Mouse (Mus musculus) MEL (cell line): ENCODE measurements around the gene Lrrc56. TPM values are rescaled to one million over a fixed set of nuclear protein-coding genes. Genes with fewer than 3 reads are reported as not detected.

ENCODE experiments used
- DNase-seq: peaks from one replicate; pipeline ENCODE4 v3.0.0; 2011; ENCODE audit warnings: low read depth, low spot score
- H3K27ac ChIP-seq: 2 replicates; pipeline ENCODE4 v1.5.1; 2012; ENCODE audit warnings: low read depth, mild to moderate bottlenecking, control low read depth, low read length, moderate library complexity; ENCODE audit not compliant: control insufficient read depth
- H3K27me3 ChIP-seq, 2 experiments: fragments of 150-350 bp in 1 of 2; sonication (generic) in 1 of 2; 2 replicates each; pipeline ENCODE4 v1.6.1; 2012; ENCODE audit warnings: low read length in 2 of 2, mild to moderate bottlenecking in 2 of 2, improper control_type of control experiment in 1 of 2, moderate library complexity in 1 of 2; ENCODE audit not compliant: insufficient read depth in 2 of 2, control insufficient read depth in 1 of 2
- H3K36me3 ChIP-seq, 2 experiments: 2 replicates each; pipeline ENCODE4 v1.6.1; 2012 to 2014; ENCODE audit warnings: low read length in 2 of 2, improper control_type of control experiment in 1 of 2, inconsistent platforms in 1 of 2, mild to moderate bottlenecking in 1 of 2; ENCODE audit not compliant: insufficient read depth in 2 of 2, control insufficient read depth in 1 of 2
- H3K4me1 ChIP-seq, 2 experiments: fragments of 150-350 bp in 1 of 2; sonication (generic) in 1 of 2; 2 replicates each; pipeline ENCODE4 v1.6.1; 2012; ENCODE audit warnings: low read length in 2 of 2, improper control_type of control experiment in 1 of 2, mild to moderate bottlenecking in 1 of 2; ENCODE audit not compliant: insufficient read depth in 2 of 2, control insufficient read depth in 1 of 2
- H3K4me3 ChIP-seq, 2 experiments: fragments of 150-350 bp in 1 of 2; sonication (generic) in 1 of 2; 2 replicates each; pipeline ENCODE4 v1.5.1; 2012; ENCODE audit warnings: low read depth in 2 of 2, low read length in 2 of 2, mild to moderate bottlenecking in 2 of 2, moderate library complexity in 2 of 2, control low read depth in 1 of 2, improper control_type of control experiment in 1 of 2; ENCODE audit not compliant: control insufficient read depth in 1 of 2, insufficient read depth in 1 of 2
- H3K79me2 ChIP-seq: 2 replicates; pipeline ENCODE4 v1.6.1; 2012; ENCODE audit warnings: mild to moderate bottlenecking, low read length, moderate library complexity; ENCODE audit not compliant: control insufficient read depth, poor library complexity, insufficient read depth
- H3K9ac ChIP-seq: 2 replicates; pipeline ENCODE4 v1.6.1; 2012; ENCODE audit warnings: low read depth, mild to moderate bottlenecking, control low read depth, low read length, moderate library complexity; ENCODE audit not compliant: control insufficient read depth, poor library complexity, severe bottlenecking
- H3K9me3 ChIP-seq: fragments of 150-350 bp; sonication (generic); replicated peaks from 2 replicates; pipeline ENCODE4 v1.6.1; 2012; ENCODE audit warnings: mild to moderate bottlenecking, low read length, improper control_type of control experiment, moderate library complexity; ENCODE audit not compliant: insufficient read depth
- CHD2 ChIP-seq: IDR thresholded peaks from 2 replicates; pipeline ENCODE4 v1.6.1; 2011; ENCODE audit warnings: low read length, improper control_type of control experiment
- ELF1 ChIP-seq: IDR thresholded peaks from 2 replicates; pipeline ENCODE4 v1.6.1; 2014; ENCODE audit warnings: low read depth, mild to moderate bottlenecking, inconsistent platforms, low read length, improper control_type of control experiment, moderate library complexity
- GABPA ChIP-seq: IDR thresholded peaks from 2 replicates; pipeline ENCODE4 v1.6.1; 2012; ENCODE audit warnings: low read depth, mild to moderate bottlenecking, inconsistent platforms, low read length, improper control_type of control experiment, moderate library complexity
- HCFC1 ChIP-seq: IDR thresholded peaks from 2 replicates; pipeline ENCODE4 v1.6.1; 2012; ENCODE audit warnings: low read depth, mild to moderate bottlenecking, inconsistent platforms, low read length, improper control_type of control experiment, moderate library complexity
- JUND ChIP-seq: IDR thresholded peaks from 2 replicates; pipeline ENCODE4 v1.6.1; 2011; ENCODE audit warnings: low read depth, mild to moderate bottlenecking, improper control_type of control experiment, low read length
- MAX ChIP-seq: IDR thresholded peaks from 2 replicates; pipeline ENCODE4 v1.6.1; 2011; ENCODE audit warnings: low read length, improper control_type of control experiment
- MAZ ChIP-seq: IDR thresholded peaks from 2 replicates; pipeline ENCODE4 v1.6.1; 2012; ENCODE audit warnings: low read depth, mild to moderate bottlenecking, inconsistent platforms, low read length, improper control_type of control experiment
- MYB ChIP-seq: IDR thresholded peaks from 2 replicates; pipeline ENCODE4 v1.6.1; 2011; ENCODE audit warnings: mild to moderate bottlenecking, low read depth, low read length, improper control_type of control experiment
- NELFE ChIP-seq: IDR thresholded peaks from 2 replicates; pipeline ENCODE4 v1.6.1; 2011; ENCODE audit warnings: low read depth, low read length, improper control_type of control experiment
- NRF1 ChIP-seq: IDR thresholded peaks from 2 replicates; pipeline ENCODE4 v1.6.1; 2014; ENCODE audit warnings: low read depth, mild to moderate bottlenecking, inconsistent platforms, low read length, improper control_type of control experiment, moderate library complexity; ENCODE audit not compliant: poor library complexity, insufficient read depth, severe bottlenecking
- POLR2A ChIP-seq, 2 experiments: IDR thresholded peaks; 2 replicates each; pipeline ENCODE4 v1.6.1; 2011 to 2012; ENCODE audit warnings: low read length in 2 of 2, mild to moderate bottlenecking in 2 of 2, control low read depth in 1 of 2, improper control_type of control experiment in 1 of 2, low read depth in 1 of 2, moderate library complexity in 1 of 2; ENCODE audit not compliant: control insufficient read depth in 1 of 2, insufficient read depth in 1 of 2, poor library complexity in 1 of 2
- POLR2AphosphoS2 ChIP-seq: IDR thresholded peaks from 2 replicates; pipeline ENCODE4 v1.6.1; 2011; ENCODE audit warnings: low read length, improper control_type of control experiment
- RAD21 ChIP-seq: IDR thresholded peaks from 2 replicates; pipeline ENCODE4 v1.6.1; 2011; ENCODE audit warnings: mild to moderate bottlenecking, low read depth, low read length, improper control_type of control experiment
- SIN3A ChIP-seq: IDR thresholded peaks from 2 replicates; pipeline ENCODE4 v1.6.1; 2012; ENCODE audit warnings: low read length, improper control_type of control experiment, inconsistent platforms
- SMC3 ChIP-seq: IDR thresholded peaks from 2 replicates; pipeline ENCODE4 v1.6.1; 2011; ENCODE audit warnings: low read depth, low read length, improper control_type of control experiment
- TBP ChIP-seq: IDR thresholded peaks from 2 replicates; pipeline ENCODE4 v1.8.0; 2011; ENCODE audit warnings: low read depth, low read length, improper control_type of control experiment
- TCF12 ChIP-seq: IDR thresholded peaks from 2 replicates; pipeline ENCODE4 v1.6.1; 2014; ENCODE audit warnings: low read depth, mild to moderate bottlenecking, inconsistent platforms, low read length, improper control_type of control experiment, moderate library complexity
- USF2 ChIP-seq, 2 experiments: IDR thresholded peaks; 2 replicates each; pipeline ENCODE4 v1.6.1; 2011 to 2012; ENCODE audit warnings: improper control_type of control experiment in 2 of 2, low read length in 2 of 2, borderline replicate concordance in 1 of 2, inconsistent platforms in 1 of 2, low read depth in 1 of 2, mild to moderate bottlenecking in 1 of 2; ENCODE audit not compliant: insufficient read depth in 1 of 2
- ZC3H11A ChIP-seq: IDR thresholded peaks from 2 replicates; pipeline ENCODE4 v1.6.1; 2012; ENCODE audit warnings: low read depth, mild to moderate bottlenecking, inconsistent platforms, low read length, improper control_type of control experiment
- ZMIZ1 ChIP-seq: IDR thresholded peaks from 2 replicates; pipeline ENCODE4 v1.6.1; 2012; ENCODE audit warnings: low read depth, mild to moderate bottlenecking, inconsistent platforms, low read length, improper control_type of control experiment, moderate library complexity
- ZNF384 ChIP-seq: IDR thresholded peaks from 2 replicates; pipeline ENCODE4 v1.6.1; 2012; ENCODE audit warnings: low read depth, mild to moderate bottlenecking, inconsistent platforms, low read length, improper control_type of control experiment
- polyA plus RNA-seq, 2 experiments: library from polyadenylated mRNA; stranded (reverse) in 1 of 2; unstranded in 1 of 2; fragments of >175 nt in 1 of 2; fragments of >200 nt in 1 of 2; gene quantifications; 2 replicates each; pipeline versions ENCODE4 v1.2.1 to v1.2.4; 2012; ENCODE audit warnings: low replicate concordance in 2 of 2, low read depth in 1 of 2; ENCODE audit not compliant: insufficient read length in 2 of 2, insufficient read depth in 1 of 2, missing spikeins in 1 of 2
- total RNA-seq: library from RNA; depleted of rRNA; stranded (reverse); fragments of 300-350 nt; gene quantifications from 2 replicates; pipeline ENCODE4 v1.2.3, GENCODE M21; 2012; rRNA removed

Gene Lrrc56
- total RNA-seq: 1.0 and 1.6 TPM in 2 replicates
- polyA plus RNA-seq: 1 to 10 TPM in 1 of 2 experiments, not detected in 1; 5.5 TPM

DNA sequence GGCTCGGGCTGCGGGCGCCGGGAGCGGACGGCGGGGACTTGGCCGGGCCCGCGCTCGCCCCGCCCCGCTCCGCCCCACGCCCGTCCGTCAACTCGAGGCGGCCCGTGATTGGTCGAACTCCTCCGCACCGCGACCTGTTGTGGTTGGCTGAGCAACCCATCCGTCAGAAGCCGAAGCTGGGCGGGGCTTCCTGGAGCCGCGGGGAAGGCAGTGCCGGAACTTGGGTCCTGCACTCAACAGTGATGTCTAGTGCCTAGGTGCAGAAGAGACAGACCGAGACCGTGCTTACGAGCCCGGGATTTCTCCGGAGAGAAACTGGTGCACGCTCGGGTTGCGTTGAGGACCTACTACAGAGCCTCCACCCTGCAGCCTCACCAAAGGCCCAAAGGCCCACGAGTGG, at the start of gene Lrrc56, which contains the start of gene Hras:
Gene Lrrc56, plus strand, starts transcription at position 210 of the 400 bp plus-strand sequence.
Gene Hras, minus strand, starts transcription at position 58 of the 400 bp plus-strand sequence.
- H3K27ac ChIP-seq: peak within 1 kb of the TSS; percentile 76
- H3K4me1 ChIP-seq: peaks cover 6 to 29% of the 10 kb centered on the region in 2 experiments; a peak in 3 of 4 replicates
- peak; percentile 99 for DNase-seq
- H3K9ac ChIP-seq: peak within 1 kb of the TSS; percentile 97
- no peaks in the 10 kb centered on the region for H3K27me3 ChIP-seq
- TF ChIP-seq SIN3A: peak; percentile 51; the same call in 1 of the 2 replicates
- peak; percentile 79 for TF ChIP-seq POLR2AphosphoS2
- TF ChIP-seq HCFC1: peak; percentile 71
- TF ChIP-seq USF2 (IDR thresholded peaks at IDR 0.05; ENCODE audit: borderline replicate concordance in 1 of 2, insufficient read depth in 1 of 2, low read depth in 1 of 2, low read length in 2 of 2): no peak
- no peak for TF ChIP-seq SMC3
- 0 out of 2 replicates have a peak, but pooled peaks have one; percentile 12 for TF ChIP-seq NRF1
- peak; percentile 79 for TF ChIP-seq TBP
- TF ChIP-seq CHD2: peak; percentile 30; the same call in 1 of the 2 replicates
- no peak for TF ChIP-seq JUND
- peak; percentile 61 to 88 for TF ChIP-seq POLR2A (IDR thresholded peaks at IDR 0.05; ENCODE audit: control insufficient read depth in 1 of 2, insufficient read depth in 1 of 2, low read depth in 1 of 2, low read length in 2 of 2, poor library complexity in 1 of 2)
- peak; percentile 86 for TF ChIP-seq ELF1
- peak; percentile 70 for TF ChIP-seq TCF12
- TF ChIP-seq NELFE: peak; percentile 87
- TF ChIP-seq ZMIZ1: peak; percentile 90
- no peak for TF ChIP-seq MAZ
- peaks cover 2 to 18% of the 10 kb centered on the region in 2 experiments; a peak in 3 of 4 replicates for H3K36me3 ChIP-seq
- no peaks in the 10 kb centered on the region for H3K9me3 ChIP-seq
- H3K4me3 ChIP-seq: peak within 1 kb of the TSS; percentile 96
- peaks cover 12% of the 10 kb centered on the region for H3K79me2 ChIP-seq

- Histone ChIP-seq H3K36me3 (peaks cover 3 to 27% of the 10 kb centered on the region in 2 experiments), H3K4me3 (no peak overlapping the region), H3K9me3 (no peaks in the 10 kb centered on the region), H3K79me2 (no peaks in the 10 kb centered on the region), H3K27me3 (no peaks in the 10 kb centered on the region), H3K4me1 (peaks cover 35 to 42% of the 10 kb centered on the region in 2 experiments), H3K27ac (no peak overlapping the region), H3K9ac (no peak overlapping the region)
- TF ChIP-seq MYB: no peak
- TF ChIP-seq MAX: no peak
- no peak for TF ChIP-seq RAD21
- no peak for TF ChIP-seq ZNF384
- TF ChIP-seq GABPA: no peak
- no peak for TF ChIP-seq ZC3H11A
- TF ChIP-seq POLR2A (IDR thresholded peaks at IDR 0.05; ENCODE audit: control insufficient read depth in 1 of 2, insufficient read depth in 1 of 2, low read depth in 1 of 2, low read length in 2 of 2, poor library complexity in 1 of 2): no peak
- TF ChIP-seq POLR2AphosphoS2: no peak
- no peak for DNase-seq
These were observed 49.3 kb upstream of the Lrrc56 start for GRCm38 (mm10) chr7:141144650-141145049.
